Mouse (Mus musculus): Measurements from ENCODE around the gene Cd81. TPM values are rescaled to one million over a fixed set of nuclear protein-coding genes. Genes with fewer than 3 reads are reported as not detected.
A peak's percentile ranks its signal among the peaks of the same experiment; 100 is the strongest.

Gene Cd81
- total and polyA plus RNA-seq, 2 experiments, result 420 to 625 TPM

GRCm38 (mm10) chr7:143036787-143037186 lies 15.8 kb upstream of the Cd81 start:
- H3K9ac ChIP-seq (ENCODE audit: low read depth, low read length), result no peak overlapping the region
- peaks cover 18% of the 10 kb centered on the region for H3K4me1 ChIP-seq (ENCODE audit: control insufficient read depth, insufficient read depth, low read length)
- H3K4me3 ChIP-seq (ENCODE audit: insufficient read depth, low read depth, low read length), result no peak overlapping the region; the same call in 1 of the 2 replicates
- TF ChIP-seq POLR2A (IDR thresholded peaks at IDR 0.05; ENCODE audit: extremely low read depth, insufficient read depth, low read length) (no peak), CTCF (IDR thresholded peaks at IDR 0.05; ENCODE audit: low read depth, low read length) (no peak)
- H3K36me3 ChIP-seq (ENCODE audit: control insufficient read depth, insufficient read depth, low read length), result no peaks in the 10 kb centered on the region
- WGBS, result 82% methylated on average over 3 of the region's 3 CpGs
- H3K79me2 ChIP-seq (ENCODE audit: control insufficient read depth, insufficient read depth, low read length), result no peaks in the 10 kb centered on the region
- DNase-seq (ENCODE audit: extremely low read depth, low read depth, low spot score), result no peak
- H3K27me3 ChIP-seq (ENCODE audit: control insufficient read depth, insufficient read depth, low read length), result no peaks in the 10 kb centered on the region; the same call in 1 of the 2 replicates
- H3K27ac ChIP-seq (replicated peaks; ENCODE audit: insufficient read depth, low read depth, low read length), result no peak overlapping the region

GRCm38 (mm10) chr7:143037306-143037705 lies 15.2 kb upstream of the Cd81 start:
- H3K27ac ChIP-seq (replicated peaks; ENCODE audit: insufficient read depth, low read depth, low read length), result 0 out of 2 replicates have a peak overlapping the region, but pooled peaks have one; percentile 12
- TF ChIP-seq POLR2A (IDR thresholded peaks at IDR 0.05; ENCODE audit: extremely low read depth, insufficient read depth, low read length) (no peak), CTCF (IDR thresholded peaks at IDR 0.05; ENCODE audit: low read depth, low read length) (no peak)

GRCm38 (mm10) chr7:143038174-143038931 lies 14.2 kb upstream of the Cd81 start:
- H3K4me1 ChIP-seq (ENCODE audit: control insufficient read depth, insufficient read depth, low read length), result peaks cover 27% of the 10 kb centered on the region
- no peak for DNase-seq (ENCODE audit: extremely low read depth, low read depth, low spot score)
- H3K27me3 ChIP-seq (ENCODE audit: control insufficient read depth, insufficient read depth, low read length), result no peaks in the 10 kb centered on the region
- no peak overlapping the region for H3K9ac ChIP-seq (ENCODE audit: low read depth, low read length)
- peak overlapping the region; percentile 53; the same call in 1 of the 2 replicates for H3K27ac ChIP-seq (replicated peaks; ENCODE audit: insufficient read depth, low read depth, low read length)
- H3K79me2 ChIP-seq (ENCODE audit: control insufficient read depth, insufficient read depth, low read length), result no peaks in the 10 kb centered on the region
- H3K4me3 ChIP-seq (ENCODE audit: insufficient read depth, low read depth, low read length), result no peak overlapping the region
- H3K36me3 ChIP-seq (ENCODE audit: control insufficient read depth, insufficient read depth, low read length), result no peaks in the 10 kb centered on the region
- TF ChIP-seq POLR2A (IDR thresholded peaks at IDR 0.05; ENCODE audit: extremely low read depth, insufficient read depth, low read length) (no peak), CTCF (IDR thresholded peaks at IDR 0.05; ENCODE audit: low read depth, low read length) (no peak)
- 89% methylated on average over 3 of the region's 3 CpGs for WGBS

More at GRCm38 (mm10) chr7:143037306-143037705, 15.2 kb upstream of the Cd81 start:
- 89% methylated on average over 4 of the region's 4 CpGs for WGBS
- DNase-seq (ENCODE audit: extremely low read depth, low read depth, low spot score), result no peak
- Histone ChIP-seq H3K27me3 (ENCODE audit: control insufficient read depth, insufficient read depth, low read length) (no peaks in the 10 kb centered on the region; the same call in 1 of the 2 replicates), H3K9ac (ENCODE audit: low read depth, low read length) (no peak overlapping the region), H3K36me3 (ENCODE audit: control insufficient read depth, insufficient read depth, low read length) (no peaks in the 10 kb centered on the region), H3K79me2 (ENCODE audit: control insufficient read depth, insufficient read depth, low read length) (no peaks in the 10 kb centered on the region), H3K4me1 (ENCODE audit: control insufficient read depth, insufficient read depth, low read length) (peaks cover 20% of the 10 kb centered on the region), H3K4me3 (ENCODE audit: insufficient read depth, low read depth, low read length) (no peak overlapping the region; the same call in 1 of the 2 replicates)

- no peak overlapping the region for H3K9ac ChIP-seq (ENCODE audit: low read depth, low read length)
- H3K27me3 ChIP-seq (ENCODE audit: control insufficient read depth, insufficient read depth, low read length), result no peaks in the 10 kb centered on the region
- H3K4me3 ChIP-seq (ENCODE audit: insufficient read depth, low read depth, low read length), result no peak overlapping the region
- no peak for TF ChIP-seq POLR2A (IDR thresholded peaks at IDR 0.05; ENCODE audit: extremely low read depth, insufficient read depth, low read length)
- 89% methylated on average over 3 of the region's 3 CpGs for WGBS
- DNase-seq (ENCODE audit: extremely low read depth, low read depth, low spot score), result no peak
- peaks cover 14% of the 10 kb centered on the region for H3K4me1 ChIP-seq (ENCODE audit: control insufficient read depth, insufficient read depth, low read length)
- H3K36me3 ChIP-seq (ENCODE audit: control insufficient read depth, insufficient read depth, low read length), result no peaks in the 10 kb centered on the region
- no peaks in the 10 kb centered on the region for H3K79me2 ChIP-seq (ENCODE audit: control insufficient read depth, insufficient read depth, low read length)
- no peak overlapping the region for H3K27ac ChIP-seq (replicated peaks; ENCODE audit: insufficient read depth, low read depth, low read length)
Observed at GRCm38 (mm10) chr7:143040561-143040960, 12.0 kb upstream of the Cd81 start.

- no peak overlapping the region for H3K4me3 ChIP-seq (ENCODE audit: insufficient read depth, low read depth, low read length)
- TF ChIP-seq POLR2A (IDR thresholded peaks at IDR 0.05; ENCODE audit: extremely low read depth, insufficient read depth, low read length), result no peak
- TF ChIP-seq CTCF (IDR thresholded peaks at IDR 0.05; ENCODE audit: low read depth, low read length), result no peak
- H3K9ac ChIP-seq (ENCODE audit: low read depth, low read length), result no peak overlapping the region
- H3K27ac ChIP-seq (replicated peaks; ENCODE audit: insufficient read depth, low read depth, low read length), result peak overlapping the region; percentile 35
- H3K36me3 ChIP-seq (ENCODE audit: control insufficient read depth, insufficient read depth, low read length), result no peaks in the 10 kb centered on the region
- H3K79me2 ChIP-seq (ENCODE audit: control insufficient read depth, insufficient read depth, low read length), result no peaks in the 10 kb centered on the region
- peaks cover 14% of the 10 kb centered on the region for H3K4me1 ChIP-seq (ENCODE audit: control insufficient read depth, insufficient read depth, low read length)
- DNase-seq (ENCODE audit: extremely low read depth, low read depth, low spot score), result no peak
- no peaks in the 10 kb centered on the region for H3K27me3 ChIP-seq (ENCODE audit: control insufficient read depth, insufficient read depth, low read length)
- 39% methylated on average over 3 of the region's 3 CpGs for WGBS
Observed at GRCm38 (mm10) chr7:143041138-143041822, 11.3 kb upstream of the Cd81 start.

Measured in liver, adult 2 months (tissue).